Mouse (Mus musculus): ENCODE results near the gene Nup107.

Gene Nup107

GRCm38 (mm10) chr10:117743917-117744316 lies 48.6 kb downstream of the Nup107 start:
- in situ Hi-C loops (cut with MboI; ENCODE audit: low pct_unique_long_range_greater_than_20kb in 1 of 2, low sequenced_read_pairs in 2 of 2, unreplicated experiment in 1 of 2), result loop anchor here in 1 of 2 experiments (25.0 kb wide), 1 partner anchor 293 kb away; no protein-coding TSS in a partner anchor

GRCm38 (mm10) chr10:117743182-117743581 lies 49.3 kb downstream of the Nup107 start:
- in situ Hi-C loops (cut with MboI; ENCODE audit: low pct_unique_long_range_greater_than_20kb in 1 of 2, low sequenced_read_pairs in 2 of 2, unreplicated experiment in 1 of 2), result loop anchor here in 1 of 2 experiments (25.0 kb wide), 1 partner anchor 294 kb away; no protein-coding TSS in a partner anchor

- in situ Hi-C loops (cut with MboI; ENCODE audit: low pct_unique_long_range_greater_than_20kb in 1 of 2, low sequenced_read_pairs in 2 of 2, unreplicated experiment in 1 of 2), result loop anchor here in 1 of 2 experiments (25.0 kb wide), 1 partner anchor 295 kb away; no protein-coding TSS in a partner anchor
These were observed 49.9 kb downstream of the Nup107 start for GRCm38 (mm10) chr10:117742618-117743017.

- in situ Hi-C loops (cut with MboI; ENCODE audit: low pct_unique_long_range_greater_than_20kb in 1 of 2, low sequenced_read_pairs in 2 of 2, unreplicated experiment in 1 of 2), result loop anchor here in 1 of 2 experiments (25.0 kb wide), 1 partner anchor 295 kb away; no protein-coding TSS in a partner anchor
These were observed 50.6 kb downstream of the Nup107 start for GRCm38 (mm10) chr10:117741698-117742475.

GRCm38 (mm10) chr10:117740921-117741320 lies 51.6 kb downstream of the Nup107 start:
- in situ Hi-C loops (cut with MboI; ENCODE audit: low pct_unique_long_range_greater_than_20kb in 1 of 2, low sequenced_read_pairs in 2 of 2, unreplicated experiment in 1 of 2), result loop anchor here in 1 of 2 experiments (25.0 kb wide), 1 partner anchor 296 kb away; no protein-coding TSS in a partner anchor

GRCm38 (mm10) chr10:117740171-117740570 lies 52.3 kb downstream of the Nup107 start:
- in situ Hi-C loops (cut with MboI; ENCODE audit: low pct_unique_long_range_greater_than_20kb in 1 of 2, low sequenced_read_pairs in 2 of 2, unreplicated experiment in 1 of 2), result loop anchor here in 1 of 2 experiments (25.0 kb wide), 1 partner anchor 297 kb away; no protein-coding TSS in a partner anchor

GRCm38 (mm10) chr10:117739648-117739948 lies 52.9 kb downstream of the Nup107 start:
- in situ Hi-C loops (cut with MboI; ENCODE audit: low pct_unique_long_range_greater_than_20kb in 1 of 2, low sequenced_read_pairs in 2 of 2, unreplicated experiment in 1 of 2), result loop anchor here in 1 of 2 experiments (25.0 kb wide), 1 partner anchor 298 kb away; no protein-coding TSS in a partner anchor

- in situ Hi-C loops (cut with MboI; ENCODE audit: low pct_unique_long_range_greater_than_20kb in 1 of 2, low sequenced_read_pairs in 2 of 2, unreplicated experiment in 1 of 2), result loop anchor here in 1 of 2 experiments (25.0 kb wide), 1 partner anchor 298 kb away; no protein-coding TSS in a partner anchor
These were observed 53.4 kb downstream of the Nup107 start for GRCm38 (mm10) chr10:117738928-117739647.

GRCm38 (mm10) chr10:117738140-117738921 lies 54.2 kb downstream of the Nup107 start:
- in situ Hi-C loops (cut with MboI; ENCODE audit: low pct_unique_long_range_greater_than_20kb in 1 of 2, low sequenced_read_pairs in 2 of 2, unreplicated experiment in 1 of 2), result loop anchor here in 1 of 2 experiments (25.0 kb wide), 1 partner anchor 299 kb away; no protein-coding TSS in a partner anchor

- in situ Hi-C loops (cut with MboI; ENCODE audit: low pct_unique_long_range_greater_than_20kb in 1 of 2, low sequenced_read_pairs in 2 of 2, unreplicated experiment in 1 of 2), result loop anchor here in 1 of 2 experiments (25.0 kb wide), 1 partner anchor 300 kb away; no protein-coding TSS in a partner anchor
These were observed 55.0 kb downstream of the Nup107 start for GRCm38 (mm10) chr10:117737498-117737897.

GRCm38 (mm10) chr10:117737075-117737474 lies 55.4 kb downstream of the Nup107 start:
- in situ Hi-C loops (cut with MboI; ENCODE audit: low pct_unique_long_range_greater_than_20kb in 1 of 2, low sequenced_read_pairs in 2 of 2, unreplicated experiment in 1 of 2), result loop anchor here in 1 of 2 experiments (25.0 kb wide), 1 partner anchor 300 kb away; no protein-coding TSS in a partner anchor

- in situ Hi-C loops (cut with MboI; ENCODE audit: low pct_unique_long_range_greater_than_20kb in 1 of 2, low sequenced_read_pairs in 2 of 2, unreplicated experiment in 1 of 2), result loop anchor here in 1 of 2 experiments (25.0 kb wide), 1 partner anchor 301 kb away; no protein-coding TSS in a partner anchor
These were observed 55.9 kb downstream of the Nup107 start for GRCm38 (mm10) chr10:117736573-117736972.

GRCm38 (mm10) chr10:117735396-117735795 lies 57.1 kb downstream of the Nup107 start:
- in situ Hi-C loops (cut with MboI; ENCODE audit: low pct_unique_long_range_greater_than_20kb in 1 of 2, low sequenced_read_pairs in 2 of 2, unreplicated experiment in 1 of 2), result loop anchor here in 1 of 2 experiments (25.0 kb wide), 1 partner anchor 302 kb away; no protein-coding TSS in a partner anchor

- in situ Hi-C loops (cut with MboI; ENCODE audit: low pct_unique_long_range_greater_than_20kb in 1 of 2, low sequenced_read_pairs in 2 of 2, unreplicated experiment in 1 of 2), result loop anchor here in 1 of 2 experiments (25.0 kb wide), 1 partner anchor 303 kb away; no protein-coding TSS in a partner anchor
These were observed 58.2 kb downstream of the Nup107 start for GRCm38 (mm10) chr10:117734104-117734852.

- in situ Hi-C loops (cut with MboI; ENCODE audit: low pct_unique_long_range_greater_than_20kb in 1 of 2, low sequenced_read_pairs in 2 of 2, unreplicated experiment in 1 of 2), result loop anchor here in 1 of 2 experiments (25.0 kb wide), 1 partner anchor 304 kb away; no protein-coding TSS in a partner anchor
These were observed 58.9 kb downstream of the Nup107 start for GRCm38 (mm10) chr10:117733626-117734025.

- in situ Hi-C loops (cut with MboI; ENCODE audit: low pct_unique_long_range_greater_than_20kb in 1 of 2, low sequenced_read_pairs in 2 of 2, unreplicated experiment in 1 of 2), result loop anchor here in 1 of 2 experiments (25.0 kb wide), 1 partner anchor 304 kb away; no protein-coding TSS in a partner anchor
These were observed 59.4 kb downstream of the Nup107 start for GRCm38 (mm10) chr10:117732962-117733592.

Data from mouse embryonic stem cell (cell line).